In genomic region chr17:65575339-65575738, GRCm38 (mm10) we compare ENCODE assay signal across 8 mouse cellular contexts. TPM values are rescaled to one million over a fixed set of nuclear protein-coding genes. Genes with fewer than 3 reads are reported as not detected.
DNase-seq lines count a peak whose midpoint lies in the region; ATAC-seq and TF ChIP-seq lines count a peak whose summit lies in the region.
"Had no signal": no experiment of that assay in that cellular context is flagged by ENCODE, and none has a peak within 500 bp of the region (broad histone marks: within the 10 kb centered on the region; RNA-seq: fewer than 3 reads in every experiment).

No protein-coding gene starts in this region.

- peak; percentile 65 for TF ChIP-seq CTCF in lung, postnatal 0 days (IDR thresholded peaks at IDR 0.05)

- no peak overlapping the region for H3K9ac ChIP-seq in lung, postnatal 0 days (replicated peaks; ENCODE audit: low read depth)
- H3K9ac ChIP-seq in hindbrain, embryonic 14.5 days = no peak overlapping the region
- H3K9ac ChIP-seq: neural tube, embryonic 13.5 days had no signal

- H3K4me3 ChIP-seq in lung, postnatal 0 days (ENCODE audit: low read depth, low read length) = no peak overlapping the region
- H3K4me3 ChIP-seq in hindbrain, embryonic 14.5 days (replicated peaks; ENCODE audit: low read length) = no peak overlapping the region
- H3K4me3 ChIP-seq: neural tube, embryonic 13.5 days had no signal

- no peak overlapping the region for H3K4me2 ChIP-seq in lung, postnatal 0 days (replicated peaks; ENCODE audit: low read depth, low read length)
- H3K4me2 ChIP-seq in hindbrain, embryonic 14.5 days (replicated peaks) = no peak overlapping the region
- H3K4me2 ChIP-seq: neural tube, embryonic 13.5 days had no signal

- no peaks in the 10 kb centered on the region for H3K27me3 ChIP-seq in lung, postnatal 0 days (replicated peaks; ENCODE audit: insufficient read depth, low read length)
- no peaks in the 10 kb centered on the region for H3K27me3 ChIP-seq in hindbrain, embryonic 14.5 days (ENCODE audit: control insufficient read depth, insufficient read depth, low read length)
- H3K27me3 ChIP-seq: neural tube, embryonic 13.5 days had no signal

- 0 out of 2 replicates have a peak, but pooled peaks cover 6% of the 10 kb centered on the region for H3K36me3 ChIP-seq in lung, postnatal 0 days (ENCODE audit: insufficient read depth, low read length)
- H3K36me3 ChIP-seq in hindbrain, embryonic 14.5 days (replicated peaks; ENCODE audit: control insufficient read depth, insufficient read depth) = peaks cover 16% of the 10 kb centered on the region

- DNase-seq in lung, postnatal 0 days (ENCODE audit: low spot score) = peak; percentile 54
- DNase-seq in lung, postnatal 25 days (ENCODE audit: low spot score) = no peak
- peak; percentile 57 for DNase-seq in brain, adult 2 months (ENCODE audit: low read depth, low spot score)
- peak; percentile 77 for DNase-seq in hindbrain, embryonic 14.5 days (ENCODE audit: low spot score)
- DNase-seq in retina, embryonic 14.5 days (ENCODE audit: low spot score) = peak; percentile 74
- no peak for DNase-seq in kidney, postnatal 25 days
- DNase-seq in urinary bladder, postnatal 36 days (ENCODE audit: low spot score in 2 of 2) = no peak

- 68% methylated on average over 1 of the region's 1 CpGs for WGBS in lung, postnatal 0 days
- 94% methylated on average over 1 of the region's 1 CpGs for WGBS in hindbrain, embryonic 14.5 days

- H3K4me1 ChIP-seq in lung, postnatal 0 days (ENCODE audit: insufficient read depth, low read depth, low read length) = no peaks in the 10 kb centered on the region
- no peaks in the 10 kb centered on the region for H3K4me1 ChIP-seq in hindbrain, embryonic 14.5 days (replicated peaks; ENCODE audit: control insufficient read depth, insufficient read depth, low read length)
- H3K4me1 ChIP-seq: neural tube, embryonic 13.5 days had no signal

- no peak overlapping the region for H3K27ac ChIP-seq in lung, postnatal 0 days (ENCODE audit: low read length)
- H3K27ac ChIP-seq in hindbrain, embryonic 14.5 days = no peak overlapping the region
- H3K27ac ChIP-seq: neural tube, embryonic 13.5 days had no signal

- H3K9me3 ChIP-seq in lung, postnatal 0 days (ENCODE audit: low read length) = no peaks in the 10 kb centered on the region
- H3K9me3 ChIP-seq in hindbrain, embryonic 14.5 days (ENCODE audit: control insufficient read depth, low read length) = no peaks in the 10 kb centered on the region
- H3K9me3 ChIP-seq: neural tube, embryonic 13.5 days had no signal

- peak; percentile 15; the same call in 1 of the 2 replicates for ATAC-seq in lung, postnatal 0 days
- peak; percentile 54; the same call in 1 of the 2 replicates for ATAC-seq in hindbrain, embryonic 14.5 days (ENCODE audit: low FRiP score)

- no peak for TF ChIP-seq EP300 in lung, postnatal 0 days (IDR thresholded peaks at IDR 0.05)

RNA-seq across cellular contexts. Expression of gene Tmem232, which starts 34.8 kb away (rescaled TPM):
- polyA plus RNA-seq in lung, postnatal 0 days (2015; fragmentation: Nextera tagmentation; extraction: Ambion mirVana) = 1.2 and 1.5 TPM in 2 replicates
- polyA plus RNA-seq in hindbrain, embryonic 14.5 days (2014; fragmentation: Nextera tagmentation; extraction: Ambion mirVana) = 0.62 and 0.74 TPM in 2 replicates

RNA-seq across cellular contexts. Expression of gene Vapa, which starts 38.0 kb away (rescaled TPM):
- 221 and 231 TPM in 2 replicates for polyA plus RNA-seq in lung, postnatal 0 days (2015; fragmentation: Nextera tagmentation; extraction: Ambion mirVana)
- polyA plus RNA-seq in hindbrain, embryonic 14.5 days (2014; fragmentation: Nextera tagmentation; extraction: Ambion mirVana) = 292 and 314 TPM in 2 replicates

Comparison
In these comparisons a context has a peak if more than half of its experiments do, and no peak if none do; other contexts are left out.
1. DNase-seq: peak in lung, postnatal 0 days (single experiment), brain, adult 2 months (single experiment), hindbrain, embryonic 14.5 days (single experiment) and retina, embryonic 14.5 days (single experiment); none in lung, postnatal 25 days (single experiment), kidney, postnatal 25 days (0 of 2) and urinary bladder, postnatal 36 days (0 of 2).